Mouse (Mus musculus) layer of hippocampus, postnatal 10 days (tissue): Measurements from ENCODE around the gene Gm8660. TPM values are rescaled to one million over a fixed set of nuclear protein-coding genes. Genes with fewer than 3 reads are reported as not detected.
"Not testable (repeated sequence)": the region's sequence is repeated elsewhere in the genome, so short reads cannot be mapped to it uniquely, and the experiment has no call there.

Experiments used
- DNase-seq, 2 experiments: peaks; one replicate each; pipeline ENCODE4 v3.0.0; 2021; ENCODE audit warnings: low spot score in 2 of 2
- long read RNA-seq: library from polyadenylated mRNA; stranded (forward); transcript quantifications from one replicate; pipeline ENCODE4 v2.0.0, GENCODE M21; 2023
- total RNA-seq, 2 experiments: library from RNA; stranded (reverse); gene quantifications; 2 replicates each; pipeline ENCODE4 v1.2.3; 2021

Gm8660 gene
- total RNA-seq = not detected
- long read RNA-seq = 0 reads

DNA sequence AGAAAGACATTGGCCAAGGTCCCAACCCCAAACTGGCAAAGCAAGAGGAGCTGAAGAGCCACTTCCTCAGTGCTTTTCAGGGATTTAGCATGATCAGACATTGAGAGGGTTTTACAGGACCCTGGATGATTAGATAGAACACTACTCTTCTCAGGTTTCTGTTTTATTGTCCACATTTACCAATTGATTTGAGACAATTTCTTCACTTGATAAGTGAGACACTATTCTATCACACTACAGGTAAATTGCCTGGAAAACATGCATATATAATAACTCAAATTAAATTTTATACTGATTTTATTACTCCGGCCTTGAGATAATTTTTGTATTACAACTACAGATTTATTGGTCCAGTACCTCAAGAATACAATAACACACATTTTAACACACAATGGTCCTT, at the start of gene Gm8660:
Gm8660 (minus strand) TSS at position 101 of the 400 bp plus-strand sequence.
- not testable (repeated sequence) for DNase-seq

- DNase-seq = not testable (repeated sequence)
These were observed 42.4 kb upstream of the Gm8660 start, which contains the start of gene Vmn1r148 for GRCm38 (mm10) chr7:22413283-22413682. Gene Vmn1r148 (plus strand): TSS chr7:22413583.

DNA sequence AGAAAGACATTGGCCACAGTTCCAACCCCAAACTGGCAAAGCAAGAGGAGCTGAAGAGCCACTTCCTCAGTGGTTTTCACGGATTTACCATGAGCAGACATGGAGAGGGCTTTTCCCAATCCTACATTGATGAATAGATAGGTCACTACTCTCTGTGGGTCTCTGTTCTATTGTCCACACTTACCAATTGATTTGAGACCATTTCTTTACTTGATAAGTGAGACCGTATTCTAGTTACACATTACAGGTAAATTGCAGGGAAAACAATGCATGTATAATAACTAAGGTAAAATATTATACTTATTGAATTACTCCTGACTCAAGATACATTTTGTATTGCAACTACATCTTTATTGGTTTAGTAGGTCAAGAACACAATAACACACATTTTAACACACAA, 41.2 kb downstream of the Gm8660 start, which contains the start of gene Gm4187:
Gm4187 (minus strand) TSS at position 101 of the 400 bp plus-strand sequence.
- not testable (repeated sequence) for DNase-seq

Other genes starting within 250 kb of the Gm8660 start
- not detected for gene Gm10666, start 236.3 kb downstream of the Gm8660 start, total RNA-seq
- gene Vmn1r142, start 207.0 kb downstream of the Gm8660 start, total RNA-seq = not detected
- gene Vmn1r143, start 181.7 kb downstream of the Gm8660 start, total RNA-seq = not detected
- gene Gm8653, start 169.8 kb downstream of the Gm8660 start, total RNA-seq = not detected
- not detected for gene Gm8453, start 141.6 kb downstream of the Gm8660 start, total RNA-seq
- gene Gm4187, start 41.3 kb downstream of the Gm8660 start, total RNA-seq = not detected
- gene Vmn1r148, start 42.5 kb upstream of the Gm8660 start, total RNA-seq = not detected
- gene Vmn1r149, start 67.2 kb upstream of the Gm8660 start, total RNA-seq = not detected
- not detected for gene Gm10665, start 93.0 kb upstream of the Gm8660 start, total RNA-seq
- not detected for gene Vmn1r151, start 128.6 kb upstream of the Gm8660 start, total RNA-seq
- not detected for gene Vmn1r152, start 151.9 kb upstream of the Gm8660 start, total RNA-seq
- gene Gm8677, start 163.8 kb upstream of the Gm8660 start, total RNA-seq = not detected
- not detected for gene Gm4201, start 194.3 kb upstream of the Gm8660 start, total RNA-seq
- gene Gm4565, start 217.1 kb upstream of the Gm8660 start, total RNA-seq = not detected